Mouse (Mus musculus) ovary, adult 18-20 months (tissue): ENCODE measurements around the gene Gpr84.

Experiments
- DNase-seq: peaks from one replicate; pipeline ENCODE4 v3.0.0; 2022; ENCODE audit warnings: low spot score, mixed read lengths

The Gpr84 gene

GRCm38 (mm10) chr15:103305792-103306645 is 4.4 kb downstream of the Gpr84 start:
- DNase-seq, result no peak

DNA sequence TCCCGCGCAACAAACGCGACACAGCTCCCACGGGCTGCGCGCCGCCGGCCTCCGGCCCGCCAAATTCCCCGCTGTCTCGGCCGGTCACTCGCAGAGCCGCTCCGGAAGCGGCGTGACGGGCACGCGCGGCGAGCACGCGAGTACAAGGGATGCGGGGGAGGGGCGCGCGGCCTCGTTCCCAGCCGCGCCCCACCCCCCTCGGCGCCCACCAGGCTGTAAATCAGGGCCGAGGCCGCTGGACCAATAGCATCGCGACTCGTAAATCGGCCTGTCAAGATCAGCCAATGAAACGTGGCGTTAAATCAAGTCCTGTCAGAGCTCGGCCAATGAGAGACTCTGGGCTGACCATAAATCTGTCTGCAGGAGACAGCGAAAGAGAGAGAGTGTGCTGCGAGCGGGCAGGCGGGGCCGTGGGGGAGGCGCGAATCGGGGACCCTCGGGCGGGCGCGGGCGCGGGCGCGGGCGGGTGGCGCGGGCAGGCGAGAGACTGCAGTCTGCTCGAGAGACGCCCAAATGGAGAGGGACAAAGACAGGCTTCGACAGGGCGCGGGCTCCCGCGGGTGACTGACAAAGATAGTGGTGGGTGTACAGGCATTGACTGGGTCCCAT is 5.2 kb downstream of the Gpr84 start:
- peak; percentile 95 for DNase-seq

DNA sequence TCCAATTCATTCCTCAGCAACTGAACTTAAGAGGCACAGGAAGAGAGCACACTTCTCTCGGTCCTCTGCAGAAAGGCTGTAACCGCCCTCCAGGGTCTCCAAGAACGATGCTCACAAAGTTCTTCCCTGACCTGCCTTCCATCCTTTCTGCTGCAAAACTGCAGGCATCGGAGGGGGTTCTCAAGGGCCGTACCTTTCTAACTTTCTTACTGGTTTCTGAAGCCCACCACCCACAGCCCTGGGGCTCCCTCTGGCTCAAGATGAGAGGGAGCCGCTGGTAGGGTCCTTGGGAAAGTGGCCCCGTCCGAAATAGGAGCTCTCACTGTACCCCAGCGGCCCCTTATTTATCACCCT is 5.8 kb downstream of the Gpr84 start:
- DNase-seq, result no peak

GRCm38 (mm10) chr15:103303916-103304615 is 6.3 kb downstream of the Gpr84 start:
- DNase-seq, result no peak

DNA sequence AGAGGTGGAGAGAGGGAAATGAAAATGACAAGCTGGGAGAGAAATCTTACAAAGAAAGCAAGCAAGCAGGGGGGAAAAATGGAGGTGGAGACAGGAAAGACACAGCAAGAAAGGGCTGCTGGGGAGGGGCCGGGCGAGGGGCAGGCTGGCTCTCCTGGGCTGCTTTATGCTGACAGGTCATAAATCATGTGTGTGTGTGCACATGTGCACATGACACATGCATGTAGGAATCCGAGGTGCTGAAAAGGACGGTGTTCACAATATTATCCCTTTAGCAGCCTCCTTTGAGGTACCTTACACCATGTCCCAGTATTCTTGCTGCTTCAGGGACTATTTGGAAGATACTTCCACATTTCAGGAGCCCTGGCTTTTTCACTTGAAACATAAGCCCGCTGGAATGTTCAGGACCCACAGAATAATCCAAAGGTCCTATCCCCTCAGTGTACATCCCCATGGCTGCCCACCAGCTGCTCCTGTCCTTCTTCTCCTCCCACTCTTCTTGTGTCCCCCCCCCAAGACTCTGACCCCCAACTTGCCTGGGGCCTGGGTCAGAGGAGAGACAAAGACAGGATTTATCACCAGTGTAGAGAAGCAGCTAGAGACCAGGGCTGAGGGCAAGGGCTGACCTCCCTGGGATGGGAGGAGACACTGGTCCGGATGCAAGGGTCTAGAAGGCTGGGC is 7.9 kb downstream of the Gpr84 start:
- no peak for DNase-seq

DNA sequence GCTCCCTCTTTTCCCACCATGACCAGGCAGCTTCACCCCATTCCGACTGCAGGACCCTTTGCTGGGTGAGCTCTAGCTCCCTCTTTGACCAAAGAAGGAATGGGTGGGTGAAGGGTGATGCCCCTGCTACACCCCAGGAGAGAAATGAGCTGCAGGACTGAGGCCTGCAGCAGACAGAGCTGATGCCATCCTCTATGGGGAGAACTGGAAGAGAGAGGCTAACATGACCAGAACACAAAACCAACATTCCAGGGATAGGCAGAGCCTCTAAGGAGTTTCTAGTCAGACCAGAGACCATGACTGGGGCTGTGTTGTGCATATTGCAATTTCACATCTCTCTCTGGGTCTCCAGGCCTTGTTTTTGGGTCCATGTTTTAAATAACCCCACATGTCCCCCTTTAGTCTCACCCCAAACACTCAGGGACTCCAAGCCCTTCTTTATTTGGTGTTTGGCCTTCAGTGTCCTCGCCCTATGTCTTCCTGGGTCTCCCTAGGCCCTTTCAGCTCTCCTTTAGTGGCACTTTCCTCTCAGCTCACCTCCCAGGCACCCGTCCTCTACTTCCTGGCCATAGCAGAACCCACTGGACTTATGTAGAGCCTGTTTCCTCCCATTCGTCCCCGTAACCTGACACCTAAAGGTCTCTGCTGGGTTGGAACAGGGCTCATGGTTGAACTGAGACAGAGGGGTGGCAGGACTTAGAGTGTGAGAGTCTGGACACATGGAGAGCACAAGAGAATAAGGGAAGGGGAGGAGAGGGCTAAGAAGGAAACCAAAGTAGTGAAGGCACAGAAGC is 8.7 kb downstream of the Gpr84 start:
- DNase-seq, result no peak

GRCm38 (mm10) chr15:103301046-103301445 is 9.4 kb downstream of the Gpr84 start:
- no peak for DNase-seq

GRCm38 (mm10) chr15:103300560-103300959 is 9.9 kb downstream of the Gpr84 start:
- no peak for DNase-seq

- no peak for DNase-seq
Measured at GRCm38 (mm10) chr15:103300067-103300471, 10.3 kb downstream of the Gpr84 start.

GRCm38 (mm10) chr15:103299644-103300043 is 10.8 kb downstream of the Gpr84 start:
- DNase-seq, result no peak

GRCm38 (mm10) chr15:103298861-103299616 is 11.4 kb downstream of the Gpr84 start:
- no peak for DNase-seq

DNA sequence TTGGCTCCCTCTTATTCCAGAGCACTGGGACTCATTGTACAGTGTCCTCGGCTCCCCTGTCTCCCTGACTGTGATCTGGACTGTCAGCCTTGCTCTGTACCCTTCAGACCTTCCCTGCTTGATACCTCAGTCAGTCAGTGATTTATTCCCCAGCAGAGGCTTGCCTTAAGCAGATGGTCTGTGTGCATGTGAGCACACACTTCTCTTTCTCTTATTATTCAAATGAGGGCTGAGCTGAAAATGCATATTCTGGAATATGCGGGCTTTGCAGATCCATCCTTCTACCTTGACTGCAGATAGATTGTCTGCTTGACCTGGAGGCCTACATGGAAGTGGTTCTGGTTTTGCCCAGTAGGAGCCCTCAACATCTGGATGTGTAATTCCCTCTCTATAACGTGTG is 12.4 kb downstream of the Gpr84 start:
- DNase-seq, result no peak

- no peak for DNase-seq
Measured at GRCm38 (mm10) chr15:103297313-103297712, 13.1 kb downstream of the Gpr84 start.

GRCm38 (mm10) chr15:103295851-103296250 is 14.6 kb downstream of the Gpr84 start:
- DNase-seq, result no peak

DNA sequence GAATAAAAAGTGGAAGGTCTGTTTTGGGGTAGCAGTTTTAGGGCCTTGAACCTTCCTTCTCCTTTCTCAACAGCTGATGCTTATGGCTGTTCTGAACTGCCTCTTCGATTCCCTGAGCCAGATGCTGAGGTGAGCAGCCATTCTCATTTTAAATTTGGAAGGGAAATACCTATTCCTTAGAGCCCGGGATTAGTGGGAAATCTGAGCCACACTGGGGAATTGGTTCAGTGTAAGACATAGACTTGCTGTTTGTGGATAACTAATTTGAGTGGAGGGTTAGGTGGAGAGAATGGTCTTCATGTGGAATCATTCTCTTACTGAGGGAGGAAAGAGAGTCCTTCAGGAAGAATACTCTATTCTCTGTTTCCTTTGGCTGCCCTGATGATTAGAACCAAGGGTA is 15.8 kb downstream of the Gpr84 start:
- DNase-seq, result no peak

GRCm38 (mm10) chr15:103293375-103293774 is 17.0 kb downstream of the Gpr84 start:
- no peak for DNase-seq

GRCm38 (mm10) chr15:103292673-103293345 is 17.6 kb downstream of the Gpr84 start:
- DNase-seq, result no peak

- no peak for DNase-seq
Measured at GRCm38 (mm10) chr15:103290843-103291242, 19.6 kb downstream of the Gpr84 start.

- DNase-seq, result no peak
Measured at GRCm38 (mm10) chr15:103290417-103290816, 20.0 kb downstream of the Gpr84 start.

GRCm38 (mm10) chr15:103289600-103289999 is 20.8 kb downstream of the Gpr84 start:
- no peak for DNase-seq
